Mouse (Mus musculus) megakaryocyte, embryonic 14.5 days (primary cell): ENCODE measurements around the gene Gm5134. TPM values are rescaled to one million over a fixed set of nuclear protein-coding genes. Genes with fewer than 3 reads are reported as not detected.

Source experiments
- H3K27me3 ChIP-seq: replicated peaks from 2 replicates; pipeline ENCODE3; 2012; ENCODE audit warnings: inconsistent platforms
- H3K36me3 ChIP-seq: replicated peaks from 2 replicates; pipeline ENCODE3; 2012; ENCODE audit warnings: low read length, inconsistent platforms, mixed read lengths
- H3K4me1 ChIP-seq: 2 replicates; pipeline ENCODE4 v1.6.1; 2012; ENCODE audit warnings: inconsistent platforms
- H3K4me3 ChIP-seq: replicated peaks from 2 replicates; pipeline ENCODE3; 2012; ENCODE audit warnings: moderate library complexity, mild to moderate bottlenecking, inconsistent platforms
- H3K9me3 ChIP-seq: 2 replicates; pipeline ENCODE4 v1.6.1; 2012; ENCODE audit warnings: inconsistent platforms
- FLI1 ChIP-seq: IDR thresholded peaks from 2 replicates; pipeline ENCODE4 v1.6.1; 2012; ENCODE audit warnings: low read length, inconsistent platforms, mixed read lengths
- GATA1 ChIP-seq: IDR thresholded peaks from 3 replicates; pipeline ENCODE4 v1.6.1; 2012; ENCODE audit warnings: mixed read lengths, low read length, inconsistent platforms, borderline replicate concordance
- polyA plus RNA-seq: library from polyadenylated mRNA; stranded (reverse); fragments of >175 nt; gene quantifications from 2 replicates; pipeline ENCODE4 v1.2.3, GENCODE M21; 2012; ENCODE audit warnings: low replicate concordance; ENCODE audit not compliant: insufficient read depth

The Gm5134 gene
- polyA plus RNA-seq, 1 experiment = not detected

GRCm38 (mm10) chr10:76009812-76010211, 55.5 kb downstream of the Gm5134 start:
- Histone ChIP-seq H3K9me3 (peaks cover 18% of the 10 kb centered on the region; the same call in 1 of the 2 replicates), H3K4me3 (no peak overlapping the region), H3K4me1 (peaks cover 11% of the 10 kb centered on the region), H3K36me3 (no peaks in the 10 kb centered on the region), H3K27me3 (peaks cover 6% of the 10 kb centered on the region)
- no peak for TF ChIP-seq GATA1
- no peak for TF ChIP-seq FLI1

GRCm38 (mm10) chr10:76012922-76013321, 58.6 kb downstream of the Gm5134 start:
- H3K36me3 ChIP-seq = no peaks in the 10 kb centered on the region
- H3K4me1 ChIP-seq = no peaks in the 10 kb centered on the region
- TF ChIP-seq FLI1 (no peak), GATA1 (no peak)
- H3K27me3 ChIP-seq = peaks cover 2% of the 10 kb centered on the region
- no peak overlapping the region for H3K4me3 ChIP-seq
- H3K9me3 ChIP-seq = peaks cover 18% of the 10 kb centered on the region

- peaks cover 18% of the 10 kb centered on the region for H3K9me3 ChIP-seq
- no peaks in the 10 kb centered on the region for H3K36me3 ChIP-seq
- no peak overlapping the region for H3K4me3 ChIP-seq
- no peaks in the 10 kb centered on the region for H3K27me3 ChIP-seq
- H3K4me1 ChIP-seq = peaks cover 4% of the 10 kb centered on the region
- TF ChIP-seq FLI1 (no peak), GATA1 (no peak)
Measured at GRCm38 (mm10) chr10:76016886-76017285, 62.6 kb downstream of the Gm5134 start.

- Histone ChIP-seq H3K9me3 (peaks cover 23% of the 10 kb centered on the region), H3K27me3 (no peaks in the 10 kb centered on the region), H3K4me3 (no peak overlapping the region), H3K36me3 (no peaks in the 10 kb centered on the region), H3K4me1 (peaks cover 6% of the 10 kb centered on the region)
- TF ChIP-seq FLI1 (no peak), GATA1 (no peak)
Measured at GRCm38 (mm10) chr10:76021728-76022127, 67.4 kb downstream of the Gm5134 start.

GRCm38 (mm10) chr10:76023921-76024320, 69.6 kb downstream of the Gm5134 start:
- Histone ChIP-seq H3K9me3 (peaks cover 23% of the 10 kb centered on the region), H3K4me1 (peaks cover 9% of the 10 kb centered on the region), H3K36me3 (no peaks in the 10 kb centered on the region), H3K27me3 (no peaks in the 10 kb centered on the region), H3K4me3 (no peak overlapping the region)
- TF ChIP-seq GATA1 (no peak), FLI1 (no peak)

- H3K36me3 ChIP-seq = no peaks in the 10 kb centered on the region
- no peak overlapping the region for H3K4me3 ChIP-seq
- H3K9me3 ChIP-seq = peaks cover 14% of the 10 kb centered on the region
- H3K27me3 ChIP-seq = no peaks in the 10 kb centered on the region
- peaks cover 9% of the 10 kb centered on the region for H3K4me1 ChIP-seq
- no peak for TF ChIP-seq GATA1
Measured at GRCm38 (mm10) chr10:76025470-76026190, 71.3 kb downstream of the Gm5134 start.

- no peaks in the 10 kb centered on the region for H3K36me3 ChIP-seq
- H3K4me3 ChIP-seq = no peak overlapping the region
- TF ChIP-seq FLI1 (no peak), GATA1 (no peak)
- peaks cover 14% of the 10 kb centered on the region for H3K9me3 ChIP-seq
- no peaks in the 10 kb centered on the region for H3K27me3 ChIP-seq
- H3K4me1 ChIP-seq = peaks cover 8% of the 10 kb centered on the region; the same call in 1 of the 2 replicates
Measured at GRCm38 (mm10) chr10:76027127-76028015, 73.1 kb downstream of the Gm5134 start.

- peaks cover 8% of the 10 kb centered on the region for H3K4me1 ChIP-seq
- H3K4me3 ChIP-seq = no peak overlapping the region
- no peaks in the 10 kb centered on the region for H3K27me3 ChIP-seq
- TF ChIP-seq GATA1 (no peak), FLI1 (no peak)
- H3K36me3 ChIP-seq = no peaks in the 10 kb centered on the region
- peaks cover 14% of the 10 kb centered on the region for H3K9me3 ChIP-seq
Measured at GRCm38 (mm10) chr10:76028016-76028366, 73.7 kb downstream of the Gm5134 start.

GRCm38 (mm10) chr10:76028396-76028795, 74.1 kb downstream of the Gm5134 start:
- Histone ChIP-seq H3K36me3 (no peaks in the 10 kb centered on the region), H3K9me3 (peaks cover 14% of the 10 kb centered on the region), H3K27me3 (no peaks in the 10 kb centered on the region), H3K4me1 (peaks cover 12% of the 10 kb centered on the region), H3K4me3 (no peak overlapping the region)
- TF ChIP-seq GATA1 = no peak
- TF ChIP-seq FLI1 = no peak

GRCm38 (mm10) chr10:76029276-76029675, 75.0 kb downstream of the Gm5134 start:
- Histone ChIP-seq H3K36me3 (no peaks in the 10 kb centered on the region), H3K4me1 (peaks cover 21% of the 10 kb centered on the region)
- TF ChIP-seq GATA1 (no peak), FLI1 (no peak)

More at GRCm38 (mm10) chr10:76029276-76029675, 75.0 kb downstream of the Gm5134 start:
- H3K4me3 ChIP-seq = no peak overlapping the region
- H3K27me3 ChIP-seq = no peaks in the 10 kb centered on the region
- H3K9me3 ChIP-seq = peaks cover 8% of the 10 kb centered on the region
